Mouse (Mus musculus): ENCODE results near the gene Selenof. TPM values are rescaled to one million over a fixed set of nuclear protein-coding genes. Genes with fewer than 3 reads are reported as not detected.

The Selenof gene
- 504 and 571 TPM in 2 replicates for polyA plus RNA-seq (2015; fragmentation: Nextera tagmentation; extraction: Ambion mirVana)

DNA sequence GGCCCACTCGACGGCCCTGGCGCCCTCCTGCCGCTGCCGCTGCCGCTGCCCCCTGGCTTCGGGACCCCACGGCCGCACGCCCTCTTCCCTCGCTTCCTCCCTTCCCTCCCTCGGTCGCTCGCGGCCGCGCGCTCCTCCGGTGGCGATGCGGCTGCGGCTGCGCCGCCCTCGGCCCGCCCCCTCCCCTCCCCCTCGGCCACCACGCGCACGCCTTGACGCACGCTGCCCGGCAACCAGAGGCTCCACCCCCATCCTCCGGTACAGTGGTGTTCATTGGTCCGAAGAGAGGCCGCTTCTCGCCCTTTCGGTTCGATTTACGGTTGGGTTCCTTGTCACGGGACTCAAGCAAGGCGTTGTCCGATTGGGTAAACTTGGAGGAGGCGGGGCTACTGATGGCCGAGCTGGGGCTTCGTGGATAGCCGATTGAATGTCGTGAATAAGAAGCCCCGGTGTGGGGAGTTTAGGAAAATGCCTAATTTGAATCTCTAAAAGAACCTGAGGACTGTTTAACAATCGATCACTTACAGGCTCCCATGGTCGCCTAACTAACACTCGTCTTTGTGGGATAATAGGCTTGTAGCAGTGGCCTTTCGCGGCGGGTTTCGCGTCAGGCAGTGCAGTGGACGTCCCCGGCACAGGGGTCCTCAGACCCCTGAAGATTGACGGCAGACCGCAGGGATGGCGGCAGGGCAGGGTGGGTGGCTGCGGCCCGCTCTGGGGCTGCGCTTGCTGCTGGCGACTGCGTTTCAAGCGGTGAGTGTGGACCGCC lies at the start of gene Selenof, which contains the start of gene Hs2st1:
Gene Selenof (plus strand): TSS at position 258 of the 769 bp plus-strand sequence.
Gene Hs2st1 (minus strand): TSS at position 135 of the 769 bp plus-strand sequence.
- H3K4me1 ChIP-seq (replicated peaks; ENCODE audit: control insufficient read depth, insufficient read depth, low read length) = peaks cover 6% of the 10 kb centered on the region
- under 1% methylated on average over 61 of the region's 69 CpGs for WGBS
- H3K27me3 ChIP-seq (replicated peaks; ENCODE audit: control insufficient read depth, insufficient read depth, low read length) = no peaks in the 10 kb centered on the region
- H3K4me3 ChIP-seq (ENCODE audit: low read depth, low read length) = peak within 1 kb of the TSS; percentile 88
- TF ChIP-seq CTCF (IDR thresholded peaks at IDR 0.05; ENCODE audit: low read depth) = peak; percentile 56
- no peaks in the 10 kb centered on the region for H3K9me3 ChIP-seq (ENCODE audit: control insufficient read depth)
- H3K9ac ChIP-seq (ENCODE audit: low read depth, low read length) = peak within 1 kb of the TSS; percentile 91
- ATAC-seq = peak; percentile 98
- no peaks in the 10 kb centered on the region for H3K36me3 ChIP-seq (ENCODE audit: control insufficient read depth, insufficient read depth)
- peak within 1 kb of the TSS; percentile 89 for H3K27ac ChIP-seq (ENCODE audit: low read depth, low read length)
- peak within 1 kb of the TSS; percentile 99 for H3K4me2 ChIP-seq (replicated peaks; ENCODE audit: low read depth)

DNA sequence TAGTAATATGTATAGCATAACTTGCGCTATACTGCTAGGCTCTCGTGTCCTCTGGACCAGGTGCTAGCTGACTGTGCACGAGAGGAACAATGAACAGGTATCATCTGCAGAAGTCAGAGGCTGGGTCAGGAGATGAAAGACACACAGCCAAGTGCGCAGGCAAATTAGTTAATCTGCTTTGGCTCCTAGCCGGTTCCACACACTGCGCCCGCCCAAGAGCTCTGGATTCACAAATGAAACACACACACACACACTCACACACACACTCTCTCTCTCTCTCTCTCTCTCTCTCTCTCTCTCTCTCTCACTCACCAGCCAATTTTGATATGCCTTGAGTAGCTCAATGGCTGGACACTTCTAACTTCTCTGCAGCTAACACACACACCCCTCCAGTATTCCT lies 42.2 kb upstream of the Selenof start:
- Histone ChIP-seq H3K27me3 (replicated peaks; ENCODE audit: control insufficient read depth, insufficient read depth, low read length) (no peaks in the 10 kb centered on the region), H3K27ac (ENCODE audit: low read depth, low read length) (no peak overlapping the region), H3K4me3 (ENCODE audit: low read depth, low read length) (no peak overlapping the region), H3K9ac (ENCODE audit: low read depth, low read length) (no peak overlapping the region), H3K4me1 (replicated peaks; ENCODE audit: control insufficient read depth, insufficient read depth, low read length) (no peaks in the 10 kb centered on the region), H3K4me2 (replicated peaks; ENCODE audit: low read depth) (no peak overlapping the region), H3K36me3 (ENCODE audit: control insufficient read depth, insufficient read depth) (no peaks in the 10 kb centered on the region), H3K9me3 (ENCODE audit: control insufficient read depth) (no peaks in the 10 kb centered on the region)
- 88% methylated on average over 7 of the region's 7 CpGs for WGBS
- ATAC-seq = no peak
- no peak for TF ChIP-seq CTCF (IDR thresholded peaks at IDR 0.05; ENCODE audit: low read depth)

DNA sequence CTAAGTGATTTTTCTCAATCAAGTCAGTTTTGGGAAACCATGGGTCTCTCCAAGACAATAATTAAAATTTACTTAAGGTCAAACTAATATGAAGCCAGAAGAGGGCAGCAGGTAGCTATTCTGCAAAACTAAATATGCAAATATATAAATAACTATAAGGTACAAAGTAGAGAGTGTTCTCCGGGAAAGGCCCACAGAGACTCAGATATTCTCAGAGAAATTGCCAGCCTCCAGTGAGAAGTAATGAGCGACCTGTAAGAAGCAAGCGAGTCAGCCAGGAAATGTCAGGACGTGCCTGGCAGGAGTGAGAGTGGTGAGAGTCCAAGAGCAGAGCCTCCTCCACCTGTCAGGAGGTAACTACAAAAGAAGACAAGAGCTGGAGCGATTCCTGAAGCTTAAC lies 39.1 kb upstream of the Selenof start:
- Histone ChIP-seq H3K27ac (ENCODE audit: low read depth, low read length) (peak overlapping the region; percentile 4; the same call in 1 of the 2 replicates), H3K27me3 (replicated peaks; ENCODE audit: control insufficient read depth, insufficient read depth, low read length) (no peaks in the 10 kb centered on the region), H3K9ac (ENCODE audit: low read depth, low read length) (0 out of 2 replicates have a peak overlapping the region, but pooled peaks have one; percentile 17), H3K36me3 (ENCODE audit: control insufficient read depth, insufficient read depth) (no peaks in the 10 kb centered on the region), H3K4me3 (ENCODE audit: low read depth, low read length) (no peak overlapping the region), H3K4me2 (replicated peaks; ENCODE audit: low read depth) (peak overlapping the region; percentile 46), H3K4me1 (replicated peaks; ENCODE audit: control insufficient read depth, insufficient read depth, low read length) (no peaks in the 10 kb centered on the region), H3K9me3 (ENCODE audit: control insufficient read depth) (no peaks in the 10 kb centered on the region)
- WGBS = 26% methylated on average over 5 of the region's 5 CpGs
- TF ChIP-seq CTCF (IDR thresholded peaks at IDR 0.05; ENCODE audit: low read depth) = peak; percentile 68
- peak; percentile 31; the same call in 1 of the 2 replicates for ATAC-seq

DNA sequence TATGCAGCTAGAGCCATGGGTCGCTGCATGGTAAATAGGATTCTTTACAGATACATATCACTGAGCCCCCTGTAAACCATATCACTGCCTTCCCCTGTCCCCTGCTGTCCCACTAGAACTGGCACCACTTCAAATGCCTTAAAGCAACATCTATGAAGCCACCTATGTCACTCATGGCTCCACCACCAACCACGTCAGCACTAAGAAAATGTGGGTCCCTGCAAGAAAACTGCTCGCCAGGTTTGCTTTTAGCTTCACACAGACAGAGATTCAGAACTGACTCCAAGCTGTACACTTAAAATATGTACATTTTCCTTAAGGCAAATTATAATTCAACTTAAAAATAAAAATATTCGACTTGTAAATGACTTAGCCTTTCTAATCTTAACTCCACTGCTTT lies 35.0 kb upstream of the Selenof start:
- Histone ChIP-seq H3K9me3 (ENCODE audit: control insufficient read depth) (no peaks in the 10 kb centered on the region), H3K4me3 (ENCODE audit: low read depth, low read length) (no peak overlapping the region), H3K9ac (ENCODE audit: low read depth, low read length) (no peak overlapping the region), H3K27ac (ENCODE audit: low read depth, low read length) (no peak overlapping the region), H3K36me3 (ENCODE audit: control insufficient read depth, insufficient read depth) (no peaks in the 10 kb centered on the region), H3K4me2 (replicated peaks; ENCODE audit: low read depth) (no peak overlapping the region), H3K27me3 (replicated peaks; ENCODE audit: control insufficient read depth, insufficient read depth, low read length) (no peaks in the 10 kb centered on the region), H3K4me1 (replicated peaks; ENCODE audit: control insufficient read depth, insufficient read depth, low read length) (no peaks in the 10 kb centered on the region)
- no peak for ATAC-seq
- no peak for TF ChIP-seq CTCF (IDR thresholded peaks at IDR 0.05; ENCODE audit: low read depth)
- 95% methylated on average over 4 of the region's 4 CpGs for WGBS

DNA sequence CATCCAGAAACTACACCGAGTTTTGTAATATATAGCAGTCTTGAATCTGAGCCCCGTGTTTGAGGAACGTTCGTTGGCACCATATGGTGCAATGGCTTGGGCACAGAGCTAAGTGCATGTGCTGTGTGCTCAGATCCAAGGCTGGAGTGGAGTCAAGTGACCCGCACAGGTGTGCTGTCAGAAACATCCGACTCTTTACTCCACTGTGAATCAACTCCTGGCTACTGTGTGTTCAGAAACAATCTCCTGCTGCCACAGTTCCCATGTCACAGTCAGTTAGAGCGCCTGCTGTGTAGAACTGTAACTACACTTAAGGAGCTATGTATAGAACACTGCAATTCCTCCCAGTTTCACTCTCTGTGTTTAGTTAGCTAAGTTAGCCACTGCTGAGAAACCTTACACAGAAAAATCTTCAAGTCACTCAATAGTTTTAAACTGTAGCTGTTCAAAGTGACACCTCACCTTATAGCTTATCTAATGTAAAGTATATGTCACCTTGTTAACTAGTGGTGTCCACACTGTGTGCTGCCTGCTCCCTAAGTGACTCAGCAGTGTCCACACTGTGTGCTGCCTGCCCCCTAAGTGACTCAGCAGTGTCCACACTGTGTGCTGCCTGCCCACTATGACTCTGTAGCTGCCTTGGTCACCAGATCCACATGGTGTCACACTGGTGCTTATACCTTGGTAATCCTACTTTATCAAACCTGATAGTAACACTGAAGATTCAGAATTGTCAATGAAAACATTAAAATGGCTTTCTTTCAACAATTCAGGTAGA lies 32.8 kb upstream of the Selenof start:
- 83% methylated on average over 7 of the region's 7 CpGs for WGBS
- no peak for TF ChIP-seq CTCF (IDR thresholded peaks at IDR 0.05; ENCODE audit: low read depth)
- Histone ChIP-seq H3K36me3 (ENCODE audit: control insufficient read depth, insufficient read depth) (no peaks in the 10 kb centered on the region), H3K27me3 (replicated peaks; ENCODE audit: control insufficient read depth, insufficient read depth, low read length) (no peaks in the 10 kb centered on the region), H3K9me3 (ENCODE audit: control insufficient read depth) (no peaks in the 10 kb centered on the region), H3K27ac (ENCODE audit: low read depth, low read length) (no peak overlapping the region), H3K4me3 (ENCODE audit: low read depth, low read length) (no peak overlapping the region), H3K9ac (ENCODE audit: low read depth, low read length) (no peak overlapping the region), H3K4me1 (replicated peaks; ENCODE audit: control insufficient read depth, insufficient read depth, low read length) (no peaks in the 10 kb centered on the region; the same call in 1 of the 2 replicates), H3K4me2 (replicated peaks; ENCODE audit: low read depth) (no peak overlapping the region)
- no peak for ATAC-seq

DNA sequence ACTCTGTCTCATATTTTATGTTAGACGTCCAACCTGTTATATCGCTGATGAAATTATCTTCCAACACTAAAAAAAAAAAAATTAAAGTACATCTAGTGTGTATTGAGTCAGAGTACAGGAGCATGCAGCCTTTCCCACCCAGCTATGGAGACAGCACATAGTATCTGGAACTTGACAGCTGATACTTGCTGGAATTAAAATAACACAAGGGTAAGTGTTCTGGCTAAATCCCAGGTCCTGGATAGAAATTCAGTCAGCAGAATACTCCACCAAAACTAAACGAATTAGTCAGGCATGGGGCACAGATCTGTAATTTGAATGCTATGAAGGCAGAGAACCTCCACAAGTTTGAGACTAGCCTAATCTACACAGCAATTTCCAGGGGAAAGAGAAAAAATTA lies 31.1 kb upstream of the Selenof start:
- no peak for TF ChIP-seq CTCF (IDR thresholded peaks at IDR 0.05; ENCODE audit: low read depth)
- no peak for ATAC-seq
- no peak overlapping the region for H3K4me3 ChIP-seq (ENCODE audit: low read depth, low read length)
- no peak overlapping the region for H3K4me2 ChIP-seq (replicated peaks; ENCODE audit: low read depth)
- no peak overlapping the region for H3K9ac ChIP-seq (ENCODE audit: low read depth, low read length)
- H3K9me3 ChIP-seq (ENCODE audit: control insufficient read depth) = no peaks in the 10 kb centered on the region
- 64% methylated on average over 3 of the region's 3 CpGs for WGBS
- no peaks in the 10 kb centered on the region for H3K36me3 ChIP-seq (ENCODE audit: control insufficient read depth, insufficient read depth)
- H3K27me3 ChIP-seq (replicated peaks; ENCODE audit: control insufficient read depth, insufficient read depth, low read length) = no peaks in the 10 kb centered on the region
- no peak overlapping the region for H3K27ac ChIP-seq (ENCODE audit: low read depth, low read length)
- no peaks in the 10 kb centered on the region; the same call in 1 of the 2 replicates for H3K4me1 ChIP-seq (replicated peaks; ENCODE audit: control insufficient read depth, insufficient read depth, low read length)
